Mouse (Mus musculus): Measurements from ENCODE around the gene Prph2.

DNA sequence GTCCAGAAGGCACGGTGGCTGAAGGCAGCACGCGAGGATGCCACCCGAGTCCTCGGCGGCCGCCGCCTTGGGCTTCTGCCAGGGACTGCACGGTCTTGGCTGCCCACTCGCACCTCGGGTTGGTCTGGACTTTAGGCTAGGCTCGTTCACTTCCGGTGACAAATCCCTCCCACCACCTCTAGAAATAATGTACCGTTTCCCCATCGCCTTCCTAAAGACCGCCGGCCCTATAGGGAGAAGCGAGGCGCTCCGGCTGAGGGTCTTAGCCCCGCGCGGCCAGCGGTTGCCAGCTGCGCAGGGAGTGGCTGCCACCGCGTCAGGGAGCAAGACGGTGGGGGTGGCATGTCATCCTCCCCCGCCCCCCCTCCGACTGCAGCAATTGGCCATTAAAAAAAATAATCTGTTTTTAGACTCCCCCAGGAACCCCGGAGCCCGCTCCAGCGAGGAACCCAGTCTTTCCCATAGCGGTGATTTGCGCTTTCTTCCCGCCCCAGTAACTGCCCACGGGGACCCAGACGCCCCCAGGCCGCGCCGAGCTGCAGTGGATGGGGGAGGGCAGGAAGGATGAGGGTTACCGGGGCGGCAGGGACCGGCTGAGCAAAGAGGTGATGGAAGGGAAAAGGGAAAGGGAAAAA, 20.7 kb upstream of the Prph2 start:
- TF ChIP-seq CTCF (IDR thresholded peaks at IDR 0.05; ENCODE audit: control insufficient read depth, insufficient read depth, insufficient read length) (no peak), MAX (IDR thresholded peaks at IDR 0.05) (no peak), USF1 (IDR thresholded peaks at IDR 0.05; ENCODE audit: low read depth) (no peak), MYOD1 (IDR thresholded peaks at IDR 0.05; ENCODE audit: control insufficient read depth, insufficient read length, low read depth) (no peak), CEBPB (IDR thresholded peaks at IDR 0.05; ENCODE audit: low read depth) (no peak), MYOG (IDR thresholded peaks at IDR 0.05; ENCODE audit: control insufficient read depth, extremely low read depth, insufficient read length) (no peak), FOSL1 (IDR thresholded peaks at IDR 0.05; ENCODE audit: insufficient read depth, low read length, poor library complexity, severe bottlenecking) (no peak)
